Mouse (Mus musculus) adrenal gland, adult (tissue): Measurements from ENCODE around the gene Slc35f6.

ENCODE experiments used
- DNase-seq, 2 experiments: peaks; one replicate each; pipeline ENCODE4 v3.0.0; 2022 to 2023; ENCODE audit warnings: low spot score in 1 of 2; ENCODE audit not compliant: inconsistent age in 2 of 2

Slc35f6 gene

GRCm38 (mm10) chr5:30620567-30620966 lies 27.2 kb upstream of the Slc35f6 start:
- DNase-seq: peak in 1 of 2 experiments; percentile 43

DNA sequence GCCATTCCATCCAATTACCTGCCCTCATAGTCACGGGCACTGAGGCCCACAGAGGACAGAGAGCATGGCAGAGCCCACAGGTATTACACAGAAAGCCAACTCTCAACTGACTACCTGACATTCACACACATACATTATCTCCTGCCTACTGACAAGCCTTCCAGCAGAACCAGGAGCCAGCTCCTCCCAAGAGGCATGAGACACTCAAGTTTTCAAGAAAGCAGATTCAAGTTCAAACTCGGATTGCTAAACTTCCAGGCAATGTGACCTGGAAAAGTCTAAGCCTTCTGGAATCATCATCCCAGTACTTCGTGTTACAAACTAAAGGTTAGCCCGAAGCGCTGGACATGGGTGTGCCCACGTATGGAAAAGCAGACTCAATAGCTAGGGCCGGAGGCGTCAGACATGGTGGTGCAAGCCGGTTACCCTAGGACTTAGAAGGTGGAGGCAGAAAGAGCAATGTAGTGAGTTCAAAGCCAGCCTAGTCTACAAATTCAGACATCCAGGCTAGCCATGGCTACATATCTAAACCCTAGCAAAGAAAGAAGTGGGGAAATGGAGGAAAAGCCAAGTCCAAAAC lies 26.4 kb upstream of the Slc35f6 start:
- DNase-seq: peak; percentile 33 to 82

DNA sequence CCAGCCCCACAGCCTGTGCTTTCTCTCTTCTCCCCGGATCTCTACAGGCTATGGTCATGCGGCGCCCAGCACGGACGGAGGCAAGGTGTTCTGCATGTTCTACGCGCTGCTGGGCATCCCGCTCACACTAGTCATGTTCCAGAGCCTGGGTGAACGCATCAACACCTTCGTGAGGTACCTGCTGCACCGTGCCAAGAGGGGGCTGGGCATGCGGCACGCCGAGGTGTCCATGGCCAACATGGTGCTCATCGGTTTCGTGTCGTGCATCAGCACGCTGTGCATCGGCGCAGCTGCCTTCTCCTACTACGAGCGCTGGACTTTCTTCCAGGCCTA lies 25.9 kb upstream of the Slc35f6 start:
- peak in 1 of 2 experiments; percentile 63 for DNase-seq

DNA sequence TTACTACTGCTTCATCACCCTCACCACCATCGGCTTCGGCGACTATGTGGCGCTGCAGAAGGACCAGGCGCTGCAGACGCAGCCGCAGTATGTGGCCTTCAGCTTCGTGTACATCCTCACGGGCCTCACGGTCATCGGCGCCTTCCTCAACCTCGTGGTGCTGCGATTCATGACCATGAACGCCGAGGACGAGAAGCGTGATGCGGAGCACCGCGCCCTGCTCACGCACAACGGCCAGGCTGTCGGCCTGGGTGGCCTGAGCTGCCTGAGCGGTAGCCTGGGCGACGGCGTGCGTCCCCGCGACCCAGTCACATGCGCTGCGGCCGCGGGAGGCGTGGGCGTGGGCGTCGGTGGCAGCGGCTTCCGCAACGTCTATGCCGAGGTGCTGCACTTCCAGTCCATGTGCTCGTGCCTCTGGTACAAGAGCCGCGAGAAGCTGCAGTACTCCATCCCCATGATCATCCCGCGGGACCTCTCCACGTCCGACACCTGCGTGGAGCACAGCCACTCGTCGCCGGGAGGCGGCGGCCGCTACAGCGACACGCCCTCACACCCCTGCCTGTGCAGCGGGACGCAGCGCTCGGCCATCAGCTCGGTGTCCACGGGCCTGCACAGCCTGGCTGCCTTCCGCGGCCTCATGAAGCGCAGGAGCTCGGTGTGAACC lies 25.4 kb upstream of the Slc35f6 start:
- peak; percentile 66 to 84 for DNase-seq

DNA sequence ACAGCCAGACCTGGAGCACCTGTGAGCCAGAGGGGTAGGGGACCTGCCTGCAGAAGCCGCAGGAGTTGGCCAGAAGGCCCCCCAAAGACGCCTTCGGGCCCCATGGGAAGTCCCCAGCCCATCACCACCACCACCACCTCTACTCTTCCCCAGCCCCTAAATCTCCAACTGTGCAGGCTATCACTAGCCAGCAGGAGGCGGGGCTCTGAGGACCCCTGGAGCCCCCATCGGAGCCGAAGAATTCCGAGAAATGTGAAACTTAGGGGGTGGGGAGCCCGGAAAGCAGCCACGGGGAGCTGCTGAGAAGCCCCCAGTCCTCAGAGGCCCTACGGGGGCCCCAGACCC lies 24.9 kb upstream of the Slc35f6 start:
- no peak for DNase-seq

DNA sequence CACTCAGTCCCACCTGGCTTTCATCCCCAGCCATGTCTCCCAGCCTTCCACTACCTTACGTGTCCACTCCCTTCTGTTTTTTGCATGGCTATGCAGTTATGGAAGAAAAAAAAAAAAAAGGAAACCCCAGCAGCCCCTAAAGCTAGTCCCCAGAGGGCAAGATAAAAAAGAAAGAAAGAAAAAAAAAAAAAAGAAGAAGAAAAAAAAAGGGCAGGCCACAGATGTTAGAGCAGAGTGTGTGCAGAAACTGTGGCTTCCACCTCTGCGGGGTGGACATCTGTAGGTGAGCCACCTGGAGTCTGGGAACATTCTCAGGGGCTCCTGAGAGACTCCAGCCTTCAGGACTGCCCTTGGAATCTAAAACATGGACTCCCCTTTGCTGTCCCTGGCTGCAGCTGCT lies 24.4 kb upstream of the Slc35f6 start:
- DNase-seq: peak in 1 of 2 experiments; percentile 50

- peak in 1 of 2 experiments; percentile 76 for DNase-seq
Measured at GRCm38 (mm10) chr5:30624311-30624710, 23.4 kb upstream of the Slc35f6 start.

- DNase-seq: no peak
Measured at GRCm38 (mm10) chr5:30624908-30625307, 22.8 kb upstream of the Slc35f6 start.

DNA sequence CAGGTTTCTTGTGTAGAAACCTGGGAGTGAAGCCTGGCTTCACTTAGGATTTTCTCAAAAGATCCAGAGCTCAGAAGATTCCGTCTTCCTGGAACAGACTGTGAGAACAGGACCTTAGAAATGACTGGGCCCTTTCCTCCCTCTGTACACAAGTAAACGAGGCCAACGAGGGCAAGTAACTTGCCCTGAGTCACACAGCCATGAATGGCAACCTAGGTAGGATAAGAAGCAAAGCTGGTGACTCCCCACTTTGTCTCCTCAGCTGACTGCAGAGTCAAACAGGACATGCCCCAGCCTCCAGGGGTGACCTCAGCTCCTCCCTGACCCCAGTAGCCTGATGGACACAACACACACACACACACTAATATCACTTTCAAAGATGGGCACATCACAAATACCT lies 22.4 kb upstream of the Slc35f6 start:
- peak; percentile 31 to 72 for DNase-seq

DNA sequence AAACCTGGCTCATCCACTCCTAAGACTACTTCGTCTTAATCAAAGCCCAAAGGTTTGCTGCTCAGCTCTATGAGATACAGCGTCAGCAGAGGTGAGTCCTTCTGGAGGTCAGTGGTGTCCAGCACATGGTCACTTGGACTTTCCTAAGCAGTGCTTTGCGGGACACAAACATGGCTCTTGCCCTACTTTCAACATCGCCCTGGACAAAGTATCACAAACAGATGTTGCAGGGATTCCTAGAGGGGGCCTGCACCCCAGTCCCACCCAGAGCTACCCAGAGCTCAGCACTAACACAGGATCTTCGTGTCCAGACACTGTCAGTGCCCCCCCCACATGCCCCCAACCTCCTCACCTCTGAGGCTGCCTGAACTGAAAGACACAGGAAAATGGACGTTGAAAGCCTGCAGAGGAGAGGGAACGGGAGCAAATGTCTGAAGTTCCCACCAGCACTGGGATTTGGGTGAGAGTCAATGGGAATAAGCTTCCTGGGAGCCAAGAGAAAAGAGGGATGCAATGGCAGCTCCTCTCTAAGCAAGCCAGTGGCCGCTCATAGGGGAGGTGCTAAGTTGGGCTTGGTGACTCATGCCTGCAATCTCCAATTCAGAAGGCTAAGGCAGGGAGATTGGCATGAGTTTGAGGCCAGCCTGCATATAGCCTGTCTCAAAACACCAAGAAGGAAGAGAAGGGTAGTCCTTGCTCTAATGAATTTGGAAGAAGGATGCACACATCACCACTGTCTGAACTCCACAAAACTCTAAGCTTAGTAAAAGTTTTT lies 21.2 kb upstream of the Slc35f6 start:
- peak; percentile 69 to 89 for DNase-seq

- peak; percentile 48 to 84 for DNase-seq
Measured at GRCm38 (mm10) chr5:30628511-30628910, 19.2 kb upstream of the Slc35f6 start.

DNA sequence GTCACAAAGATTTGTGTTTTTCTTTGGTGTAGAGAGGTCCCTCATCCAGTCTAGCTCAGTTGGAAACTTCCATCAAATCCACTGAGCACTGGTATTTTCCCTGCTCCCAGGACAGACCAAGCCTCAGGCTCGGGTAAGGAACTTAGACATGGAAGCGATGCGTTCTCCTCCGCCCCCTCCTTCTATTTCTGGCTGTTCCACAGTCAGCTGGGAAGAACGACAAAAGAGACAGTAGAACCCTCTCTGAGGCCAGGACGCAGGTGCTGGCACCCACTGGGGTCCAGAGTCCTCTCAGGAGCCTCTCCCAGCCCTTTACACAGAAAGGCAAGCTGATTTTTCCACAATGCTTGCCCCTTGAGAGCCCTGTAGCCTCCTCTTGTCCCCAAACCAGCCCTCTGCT lies 17.3 kb upstream of the Slc35f6 start:
- peak; percentile 48 to 82 for DNase-seq

DNA sequence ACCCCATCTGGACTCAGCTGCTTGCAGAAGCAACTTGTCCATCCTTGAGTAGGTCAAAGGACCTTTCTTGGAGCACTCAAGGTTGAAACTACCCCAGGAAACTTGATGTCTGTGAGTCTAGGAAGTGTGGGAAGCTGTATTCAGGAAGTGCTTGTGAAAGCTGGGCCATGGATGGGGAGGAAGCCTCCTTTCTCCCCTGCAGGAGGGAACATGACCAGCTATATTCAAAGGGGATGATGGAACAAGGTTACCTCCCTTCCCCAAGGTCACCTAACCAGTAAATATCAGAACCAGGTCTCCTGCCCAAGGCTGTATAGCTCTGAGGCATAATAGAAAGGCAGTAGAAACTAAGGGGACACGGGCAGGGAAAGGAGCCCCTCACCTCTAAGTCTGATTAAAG lies 15.6 kb upstream of the Slc35f6 start:
- peak; percentile 58 to 85 for DNase-seq

- DNase-seq: peak in 1 of 2 experiments; percentile 78
Measured at GRCm38 (mm10) chr5:30636994-30637393, 10.7 kb upstream of the Slc35f6 start.

GRCm38 (mm10) chr5:30638041-30638440 lies 9.7 kb upstream of the Slc35f6 start:
- peak; percentile 88 to 95 for DNase-seq

DNA sequence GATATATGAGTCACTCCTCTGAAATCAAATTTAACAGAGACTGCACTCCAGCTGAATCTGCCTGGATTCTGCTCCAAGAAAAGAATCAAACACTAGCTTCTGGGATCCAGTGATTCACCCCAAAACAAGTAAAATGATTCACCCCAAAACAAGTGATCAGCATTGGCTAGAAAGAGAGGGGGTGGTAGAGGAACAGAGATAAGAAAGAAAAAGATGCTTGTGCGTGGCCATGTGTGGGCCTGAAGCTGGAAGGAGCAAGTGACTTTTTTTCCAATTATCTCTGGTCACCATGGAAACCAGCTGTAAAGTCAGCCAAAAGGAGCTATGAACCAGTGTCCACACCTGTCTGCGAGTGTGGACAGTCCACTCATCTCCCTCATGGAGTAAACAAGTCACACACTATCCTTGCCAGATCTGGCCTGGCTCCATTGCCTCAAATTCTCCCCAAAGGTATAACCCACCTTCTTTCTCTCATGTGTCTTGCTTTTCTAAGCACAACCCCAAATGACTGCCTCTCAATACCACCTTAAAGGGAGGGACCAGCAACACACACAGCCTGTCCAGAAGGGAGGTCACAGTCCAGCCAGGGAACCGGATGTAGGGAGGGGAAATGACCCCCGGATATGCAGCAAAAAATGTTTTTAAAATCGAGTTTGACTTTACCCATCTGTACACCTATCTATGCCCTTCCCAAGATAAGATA lies 4.1 kb upstream of the Slc35f6 start:
- peak in 1 of 2 experiments; percentile 63 for DNase-seq

GRCm38 (mm10) chr5:30646036-30646435 lies 1.7 kb upstream of the Slc35f6 start:
- DNase-seq: peak in 1 of 2 experiments; percentile 49

DNA sequence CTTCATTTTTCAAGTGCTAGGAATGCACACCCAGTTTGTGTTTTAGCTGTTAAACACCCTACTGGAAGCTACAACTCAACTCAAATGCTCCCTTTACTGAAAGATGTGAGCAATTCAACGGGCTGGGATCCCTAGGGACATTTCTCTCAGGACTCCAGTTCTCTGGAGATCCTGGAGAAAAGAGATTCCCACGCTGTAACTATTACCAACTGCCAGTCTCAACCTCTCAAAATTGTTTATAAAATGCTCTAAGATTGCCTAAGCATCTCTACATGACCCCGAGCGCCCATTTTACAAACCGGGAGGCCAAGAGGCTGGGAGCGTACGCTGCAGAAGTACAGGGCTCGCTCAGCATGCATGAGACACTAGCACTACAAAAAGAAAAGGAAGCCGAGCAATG lies 337 bp upstream of the Slc35f6 start:
- no peak for DNase-seq

- DNase-seq: no peak
Measured at GRCm38 (mm10) chr5:30649558-30649957, 1.8 kb downstream of the Slc35f6 start.

DNA sequence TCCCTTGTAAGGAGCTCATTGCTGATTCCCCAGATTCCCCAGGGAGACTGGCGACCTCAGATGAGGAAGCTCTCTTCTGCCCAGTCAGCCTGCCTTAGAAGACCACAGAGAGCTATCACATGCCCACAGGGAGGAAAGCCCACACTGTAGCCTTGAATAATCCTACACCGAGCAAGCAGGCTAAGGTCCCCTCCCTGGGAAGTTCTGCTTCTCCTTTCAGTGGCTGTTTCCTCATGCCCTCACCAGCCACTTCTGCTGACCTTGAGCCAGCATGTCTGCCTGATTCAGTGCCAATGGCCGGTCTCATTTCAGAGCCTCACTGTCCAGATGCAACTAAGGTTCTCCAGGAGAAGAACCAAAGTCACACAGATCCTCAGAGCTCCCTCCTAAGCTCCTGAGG lies 3.0 kb downstream of the Slc35f6 start:
- DNase-seq: peak; percentile 70 to 86

- DNase-seq: peak; percentile 70 to 81
Measured at GRCm38 (mm10) chr5:30651554-30651953, 3.8 kb downstream of the Slc35f6 start.

DNA sequence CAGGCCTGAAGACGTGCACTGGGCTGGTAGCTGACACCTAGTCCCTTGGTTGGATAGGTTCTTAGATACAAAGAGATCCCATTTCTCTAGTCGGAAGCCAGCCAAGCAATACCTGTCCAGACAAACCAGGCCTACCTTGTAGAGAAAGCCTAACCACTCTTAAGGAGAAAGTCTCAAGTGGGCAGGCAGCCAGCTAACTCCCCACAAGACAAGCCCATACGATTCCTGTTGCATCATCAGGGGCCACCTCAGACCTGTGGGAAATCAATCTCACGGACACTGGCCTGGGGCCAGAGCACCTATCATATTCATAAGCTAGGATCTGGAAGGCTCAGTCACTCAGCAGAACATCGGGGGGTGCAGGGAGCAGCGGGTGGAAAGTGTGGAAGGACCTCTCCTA lies 5.5 kb downstream of the Slc35f6 start:
- no peak for DNase-seq
